Mouse (Mus musculus) myocyte (in vitro differentiated cells): ENCODE data around the gene Ssc4d. TPM values are rescaled to one million over a fixed set of nuclear protein-coding genes. Genes with fewer than 3 reads are reported as not detected.
A peak's percentile ranks its signal among the peaks of the same experiment; 100 is the strongest.

Experiments
- H3K27me3 ChIP-seq: one replicate; pipeline ENCODE4 v1.6.1; 2011; ENCODE audit not compliant: control insufficient read depth, insufficient read depth, insufficient read length
- H3K36me3 ChIP-seq: one replicate; pipeline ENCODE4 v1.6.1; 2011; ENCODE audit not compliant: control insufficient read depth, insufficient read depth
- H3K4me2 ChIP-seq: one replicate; pipeline ENCODE4 v1.6.1; 2011; ENCODE audit warnings: low read depth, control low read depth
- H3K4me3 ChIP-seq: one replicate; pipeline ENCODE4 v1.5.1; 2011; ENCODE audit warnings: mild to moderate bottlenecking, control low read depth, moderate library complexity
- H3K79me2 ChIP-seq: one replicate; pipeline ENCODE4 v1.6.1; 2011; ENCODE audit not compliant: control insufficient read depth, insufficient read depth
- H3ac ChIP-seq: one replicate; pipeline ENCODE4 v1.6.1; 2011; ENCODE audit not compliant: control insufficient read depth, insufficient read length
- CEBPB ChIP-seq: IDR thresholded peaks from 2 replicates; pipeline ENCODE4 v1.6.1; 2011; ENCODE audit warnings: mild to moderate bottlenecking, moderate library complexity; ENCODE audit not compliant: poor library complexity, insufficient read depth, severe bottlenecking
- E2F4 ChIP-seq: IDR thresholded peaks from one replicate; pipeline ENCODE4 v1.6.1; 2011; ENCODE audit warnings: mild to moderate bottlenecking, control low read depth, moderate library complexity; ENCODE audit not compliant: insufficient read depth
- MAX ChIP-seq: IDR thresholded peaks from one replicate; pipeline ENCODE4 v1.6.1; 2011; ENCODE audit warnings: low read depth, mild to moderate bottlenecking, control low read depth
- MYOD1 ChIP-seq, 3 experiments: IDR thresholded peaks; one replicate each; pipeline ENCODE4 v1.6.1; 2011; ENCODE audit warnings: control low read depth in 2 of 3, low read depth in 2 of 3, mild to moderate bottlenecking in 2 of 3, moderate library complexity in 1 of 3; ENCODE audit not compliant: insufficient read length in 2 of 3, control insufficient read depth in 1 of 3
- MYOG ChIP-seq, 3 experiments: IDR thresholded peaks; one replicate each; pipeline ENCODE4 v1.6.1; 2011; ENCODE audit warnings: control low read depth in 2 of 3, low read depth in 2 of 3, mild to moderate bottlenecking in 2 of 3; ENCODE audit not compliant: insufficient read length in 2 of 3, control insufficient read depth in 1 of 3, insufficient read depth in 1 of 3
- POLR2A ChIP-seq: IDR thresholded peaks from one replicate; pipeline ENCODE4 v1.6.1; 2011; ENCODE audit warnings: low read depth, mild to moderate bottlenecking, control low read depth, moderate library complexity; ENCODE audit not compliant: insufficient read length
- POLR2AphosphoS2 ChIP-seq: IDR thresholded peaks from one replicate; pipeline ENCODE4 v1.6.1; 2011; ENCODE audit warnings: low read depth, control low read depth; ENCODE audit not compliant: insufficient read length
- REST ChIP-seq: IDR thresholded peaks from one replicate; pipeline ENCODE4 v1.6.1; 2011; ENCODE audit warnings: mild to moderate bottlenecking, control low read depth, moderate library complexity; ENCODE audit not compliant: insufficient read depth, insufficient read length
- SRF ChIP-seq: IDR thresholded peaks from one replicate; pipeline ENCODE4 v1.6.1; 2011; ENCODE audit warnings: low read depth; ENCODE audit not compliant: control insufficient read depth, insufficient read length
- TCF12 ChIP-seq: IDR thresholded peaks from one replicate; pipeline ENCODE4 v1.6.1; 2011; ENCODE audit warnings: mild to moderate bottlenecking, control low read depth; ENCODE audit not compliant: poor library complexity, insufficient read depth, severe bottlenecking
- TCF3 ChIP-seq: IDR thresholded peaks from one replicate; pipeline ENCODE4 v1.6.1; 2011; ENCODE audit warnings: low read depth, control low read depth; ENCODE audit not compliant: insufficient read length
- USF1 ChIP-seq: IDR thresholded peaks from one replicate; pipeline ENCODE4 v1.6.1; 2011; ENCODE audit warnings: low read depth, mild to moderate bottlenecking, control low read depth, moderate library complexity
- polyA plus RNA-seq: library from polyadenylated mRNA; unstranded; fragments of >200 nt; fragmentation: generic; extraction: Trizol; gene quantifications from one replicate; pipeline ENCODE4 v1.2.1, GENCODE M21; 2012; ENCODE audit warnings: missing spikeins

Ssc4d gene
- polyA plus RNA-seq: 2.4 TPM

- Histone ChIP-seq H3K79me2 (no peaks in the 10 kb centered on the region), H3K36me3 (no peaks in the 10 kb centered on the region), H3K4me3 (no peak within 1 kb of the TSS), H3K27me3 (no peaks in the 10 kb centered on the region), H3ac (no peak within 1 kb of the TSS), H3K4me2 (no peak within 1 kb of the TSS)
- TF ChIP-seq TCF3 (no peak), CEBPB (no peak), MAX (no peak), USF1 (no peak), TCF12 (no peak), POLR2AphosphoS2 (no peak), SRF (no peak)
Measured at GRCm38 (mm10) chr5:135974365-135974764, at the start of gene Ssc4d. Gene Ssc4d (minus strand): TSS chr5:135974531.

GRCm38 (mm10) chr5:136019907-136020306 is 45.6 kb upstream of the Ssc4d start:
- Histone ChIP-seq H3K36me3 (no peaks in the 10 kb centered on the region), H3K27me3 (no peaks in the 10 kb centered on the region), H3K4me2 (peak overlapping the region; percentile 12), H3K79me2 (peaks cover 6% of the 10 kb centered on the region), H3ac (no peak overlapping the region), H3K4me3 (no peak overlapping the region)
- TF ChIP-seq POLR2AphosphoS2: no peak
- TF ChIP-seq MYOG (IDR thresholded peaks at IDR 0.05; ENCODE audit: control insufficient read depth in 1 of 3, insufficient read depth in 1 of 3, insufficient read length in 2 of 3, low read depth in 2 of 3): peak; percentile 29 to 86 (median 33)
- peak in 2 of 3 experiments; percentile 16 to 71 for TF ChIP-seq MYOD1 (IDR thresholded peaks at IDR 0.05; ENCODE audit: control insufficient read depth in 1 of 3, insufficient read length in 2 of 3, low read depth in 2 of 3)

DNA sequence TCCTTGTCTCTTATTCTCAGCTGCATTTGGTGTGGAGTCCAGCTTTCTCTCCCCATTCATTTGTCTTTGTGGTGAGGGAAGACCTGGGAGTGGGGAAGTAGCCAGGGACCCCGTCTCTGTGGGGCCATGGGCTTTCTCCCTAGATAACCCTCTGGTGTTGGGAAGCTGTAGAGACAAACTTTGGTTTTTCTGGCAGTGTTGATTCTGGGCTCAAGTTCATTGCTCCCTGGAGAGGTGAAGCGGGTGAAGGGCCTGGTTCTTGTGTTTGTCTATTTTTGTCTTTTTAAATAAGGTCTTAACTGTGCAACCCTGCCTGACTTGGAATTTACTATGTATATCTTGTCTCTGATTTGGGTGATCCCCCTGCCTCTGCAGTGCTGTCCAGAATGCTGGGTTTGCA is 44.4 kb upstream of the Ssc4d start:
- Histone ChIP-seq H3K79me2 (peaks cover 6% of the 10 kb centered on the region), H3ac (no peak overlapping the region), H3K36me3 (no peaks in the 10 kb centered on the region), H3K27me3 (no peaks in the 10 kb centered on the region), H3K4me2 (no peak overlapping the region), H3K4me3 (no peak overlapping the region)
- TF ChIP-seq POLR2AphosphoS2 (no peak), MAX (no peak)

DNA sequence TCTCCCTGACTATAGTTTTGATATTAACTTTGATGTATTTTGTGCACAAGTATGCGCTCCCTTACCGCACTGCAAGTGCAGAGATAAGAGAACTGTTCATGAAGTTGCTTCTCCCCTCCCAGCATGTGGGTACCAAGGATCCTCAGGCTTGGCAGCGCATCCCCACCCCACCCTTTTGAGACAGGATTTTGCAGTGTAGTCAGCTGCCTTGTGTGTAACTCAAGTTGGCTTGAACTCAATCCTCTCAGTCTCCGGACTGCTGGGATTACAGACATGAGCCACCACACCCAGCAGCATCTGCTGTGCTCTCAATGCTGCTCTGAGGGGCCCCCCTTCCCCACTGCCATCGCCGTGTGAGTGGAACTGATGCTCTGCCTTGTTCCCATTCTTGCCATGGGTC is 42.9 kb upstream of the Ssc4d start:
- Histone ChIP-seq H3K79me2 (peaks cover 6% of the 10 kb centered on the region), H3K4me3 (no peak overlapping the region), H3K36me3 (peaks cover 7% of the 10 kb centered on the region), H3K27me3 (no peaks in the 10 kb centered on the region), H3ac (no peak overlapping the region), H3K4me2 (peak overlapping the region; percentile 61)
- TF ChIP-seq MYOG (IDR thresholded peaks at IDR 0.05; ENCODE audit: control insufficient read depth in 1 of 3, insufficient read depth in 1 of 3, insufficient read length in 2 of 3, low read depth in 2 of 3) (peak in 1 of 3 experiments; percentile 62), MYOD1 (IDR thresholded peaks at IDR 0.05; ENCODE audit: control insufficient read depth in 1 of 3, insufficient read length in 2 of 3, low read depth in 2 of 3) (peak in 1 of 3 experiments; percentile 54), REST (no peak), POLR2A (no peak)

GRCm38 (mm10) chr5:136016014-136016876 is 41.9 kb upstream of the Ssc4d start:
- TF ChIP-seq USF1 (peak; percentile 68), MYOD1 (IDR thresholded peaks at IDR 0.05; ENCODE audit: control insufficient read depth in 1 of 3, insufficient read length in 2 of 3, low read depth in 2 of 3) (peak in 1 of 3 experiments; percentile 27), MAX (peak; percentile 80), REST (no peak)
- Histone ChIP-seq H3K4me2 (peak overlapping the region; percentile 61), H3K36me3 (peaks cover 7% of the 10 kb centered on the region), H3K27me3 (no peaks in the 10 kb centered on the region), H3ac (no peak overlapping the region), H3K4me3 (no peak overlapping the region), H3K79me2 (peaks cover 6% of the 10 kb centered on the region)

- no peak overlapping the region for H3K4me3 ChIP-seq
- no peak overlapping the region for H3ac ChIP-seq
- H3K36me3 ChIP-seq: peaks cover 7% of the 10 kb centered on the region
- TF ChIP-seq TCF12 (no peak), POLR2A (no peak), USF1 (no peak), CEBPB (no peak), MYOD1 (IDR thresholded peaks at IDR 0.05; ENCODE audit: control insufficient read depth in 1 of 3, insufficient read length in 2 of 3, low read depth in 2 of 3) (no peak), REST (no peak), TCF3 (no peak), E2F4 (no peak), SRF (no peak), MAX (no peak), POLR2AphosphoS2 (no peak), MYOG (IDR thresholded peaks at IDR 0.05; ENCODE audit: control insufficient read depth in 1 of 3, insufficient read depth in 1 of 3, insufficient read length in 2 of 3, low read depth in 2 of 3) (no peak)
- H3K27me3 ChIP-seq: no peaks in the 10 kb centered on the region
- peak overlapping the region; percentile 58 for H3K4me2 ChIP-seq
- peaks cover 6% of the 10 kb centered on the region for H3K79me2 ChIP-seq
Measured at GRCm38 (mm10) chr5:136015586-136015985, 41.3 kb upstream of the Ssc4d start.
